Mouse (Mus musculus) thymus, postnatal 0 days (tissue): Measurements from ENCODE around the gene Il12a. TPM values are rescaled to one million over a fixed set of nuclear protein-coding genes. Genes with fewer than 3 reads are reported as not detected.

Experiments used
- DNase-seq: peaks from one replicate; pipeline ENCODE4 v3.0.0-alpha.2; 2015; ENCODE audit warnings: low spot score
- polyA plus RNA-seq: library from polyadenylated mRNA; unstranded; fragments of >200 nt; fragmentation: Nextera tagmentation; extraction: Ambion mirVana; gene quantifications from 2 replicates; pipeline ENCODE4 v1.2.1, GENCODE M21; 2015

The Il12a gene
- polyA plus RNA-seq = 3.0 TPM in 2 replicates

DNA sequence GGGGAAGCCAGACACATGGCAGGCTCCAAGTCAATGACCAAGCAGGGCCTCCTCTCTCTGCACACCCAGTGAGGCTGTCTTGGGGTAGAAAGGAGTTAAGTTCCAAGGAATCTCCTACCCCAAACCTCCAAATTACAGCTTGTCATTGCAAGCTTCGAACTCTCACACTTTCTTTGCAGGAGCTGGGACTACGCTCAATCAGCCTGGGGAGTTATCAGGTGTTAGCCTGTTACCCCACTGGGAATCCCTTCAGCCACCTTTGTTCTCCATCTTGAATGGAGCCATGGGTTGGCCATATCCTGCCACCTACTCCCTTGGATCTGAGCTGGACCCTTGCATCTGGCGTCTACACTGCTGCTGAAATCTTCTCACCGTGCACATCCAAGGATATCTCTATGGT is at the start of gene Il12a:
Il12a (plus strand) TSS at position 301 of the 400 bp plus-strand sequence.
- DNase-seq = no peak

DNA sequence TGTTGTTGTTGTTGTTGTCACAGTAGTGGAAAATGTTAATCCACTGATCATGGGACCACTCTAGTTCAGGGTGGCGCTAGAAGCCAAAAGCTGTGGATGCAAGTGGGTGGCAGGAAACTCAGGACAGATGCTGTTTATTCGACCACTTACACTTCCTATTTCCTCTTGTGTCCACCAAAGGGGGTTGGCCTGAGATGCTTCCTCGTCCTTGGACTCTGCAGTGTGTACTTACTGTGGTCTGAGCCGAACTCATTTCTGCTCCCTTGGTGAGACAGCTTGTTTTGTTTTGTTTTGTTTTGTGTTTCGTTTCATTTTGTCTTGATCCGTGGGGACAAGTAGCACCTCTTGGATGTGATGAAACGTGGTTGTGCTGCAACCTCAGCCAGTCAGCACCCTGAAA is 47.5 kb upstream of the Il12a start:
- DNase-seq = no peak

DNA sequence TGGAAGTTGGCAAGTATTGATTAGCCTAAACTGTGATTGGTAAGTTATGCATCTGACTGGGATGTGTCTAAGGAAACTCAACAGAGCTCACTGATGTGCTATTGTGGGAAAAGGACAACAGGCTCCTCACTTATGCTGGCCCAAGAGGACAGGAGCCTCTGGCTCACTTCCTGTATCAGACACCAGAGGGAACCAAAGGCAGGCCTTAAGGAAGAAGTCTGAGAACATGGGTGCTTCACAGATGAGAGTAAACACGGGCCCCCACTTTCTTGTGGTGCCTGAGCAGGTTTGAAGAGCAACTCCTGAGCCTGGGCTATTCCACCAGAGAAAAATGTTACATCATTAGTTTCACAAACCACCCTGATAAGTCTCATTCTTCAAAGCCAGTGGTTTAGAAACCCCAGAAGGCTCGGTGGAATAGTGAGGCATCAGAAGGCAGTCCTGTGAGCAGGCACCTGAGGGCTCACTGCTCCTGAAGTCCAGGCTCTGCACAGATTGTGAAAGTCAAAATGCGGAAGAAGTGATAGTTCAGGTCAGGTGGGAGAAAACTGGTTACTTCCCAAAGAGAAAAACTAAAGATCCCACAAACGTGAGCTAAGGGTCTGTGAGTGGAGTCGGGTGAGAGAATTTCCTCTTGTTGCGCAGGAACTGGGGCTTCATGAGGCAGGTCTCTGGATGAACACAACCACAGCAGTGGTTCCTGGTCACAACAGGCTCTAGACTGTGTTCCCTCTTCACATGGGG is 43.9 kb upstream of the Il12a start:
- peak; percentile 76 for DNase-seq

- DNase-seq = no peak
Measured at GRCm38 (mm10) chr3:68647282-68647681, 43.2 kb upstream of the Il12a start.

GRCm38 (mm10) chr3:68650251-68650650 is 40.2 kb upstream of the Il12a start:
- no peak for DNase-seq

DNA sequence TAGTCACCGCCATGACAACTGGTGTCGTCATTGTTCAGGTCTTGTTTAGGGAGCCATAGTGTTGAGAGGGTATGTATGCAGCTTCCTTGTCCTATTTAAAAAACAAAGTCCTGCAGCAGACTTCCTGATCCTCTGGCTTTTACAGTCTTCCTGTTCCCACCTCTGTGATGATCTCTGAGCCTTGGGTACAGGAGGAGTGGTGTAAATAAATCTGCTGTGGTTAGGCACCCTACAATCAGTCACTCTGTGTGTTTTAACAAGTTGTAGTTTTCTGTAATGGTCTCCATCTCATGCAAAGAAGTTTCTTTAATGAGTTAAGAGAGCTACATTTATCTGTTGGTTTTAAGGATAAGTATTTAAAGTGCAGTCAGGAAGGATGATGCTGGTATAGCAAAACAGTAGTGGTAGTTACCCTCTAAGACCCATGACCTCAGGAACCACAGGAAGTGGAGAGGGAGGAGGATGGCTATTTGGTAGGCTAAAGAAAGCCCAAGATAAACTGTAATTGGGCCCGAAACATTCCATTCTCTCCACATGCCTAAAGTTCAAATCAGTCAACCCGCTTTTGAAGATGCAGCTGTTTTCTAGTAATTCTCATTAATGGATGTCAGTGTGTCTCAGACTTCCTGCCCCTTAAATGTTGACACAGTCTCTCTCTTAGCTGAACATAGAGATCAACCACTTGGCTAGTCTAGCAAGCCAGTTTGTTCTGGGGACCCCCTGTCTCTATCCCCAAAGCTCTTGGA is 33.7 kb upstream of the Il12a start:
- peak; percentile 4 for DNase-seq

DNA sequence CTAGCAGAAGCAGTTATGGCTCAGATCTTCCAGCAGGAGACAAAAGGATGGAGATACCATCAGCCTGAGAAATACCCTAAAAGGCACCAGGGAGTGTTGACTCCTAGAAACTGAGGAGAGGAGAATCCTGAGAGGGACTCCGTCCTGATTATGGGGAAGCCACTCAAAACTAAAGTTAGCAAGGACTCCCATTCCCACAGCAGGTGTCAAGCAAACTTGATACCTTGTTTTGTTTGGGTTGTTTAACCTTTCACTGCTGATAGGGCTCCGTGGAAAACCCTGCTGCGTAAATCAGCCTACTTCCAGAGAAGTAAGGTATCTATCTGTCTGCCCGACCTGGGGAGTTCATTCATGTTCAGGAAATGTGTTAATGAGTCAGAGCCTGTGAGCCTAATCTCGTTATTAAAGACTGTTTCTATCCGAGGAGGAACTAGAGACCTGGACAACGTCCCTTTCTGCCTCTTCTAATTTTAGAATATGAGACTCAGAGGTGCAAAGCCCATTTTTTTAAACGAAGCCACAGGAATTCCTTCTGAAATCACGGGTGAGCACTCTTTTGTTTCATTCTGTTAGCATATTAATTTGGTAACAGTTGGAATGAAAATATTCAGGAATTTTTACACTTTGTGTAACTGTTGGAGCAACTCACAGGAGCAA is 32.7 kb upstream of the Il12a start:
- no peak for DNase-seq

GRCm38 (mm10) chr3:68659996-68660395 is 30.4 kb upstream of the Il12a start:
- DNase-seq = no peak

DNA sequence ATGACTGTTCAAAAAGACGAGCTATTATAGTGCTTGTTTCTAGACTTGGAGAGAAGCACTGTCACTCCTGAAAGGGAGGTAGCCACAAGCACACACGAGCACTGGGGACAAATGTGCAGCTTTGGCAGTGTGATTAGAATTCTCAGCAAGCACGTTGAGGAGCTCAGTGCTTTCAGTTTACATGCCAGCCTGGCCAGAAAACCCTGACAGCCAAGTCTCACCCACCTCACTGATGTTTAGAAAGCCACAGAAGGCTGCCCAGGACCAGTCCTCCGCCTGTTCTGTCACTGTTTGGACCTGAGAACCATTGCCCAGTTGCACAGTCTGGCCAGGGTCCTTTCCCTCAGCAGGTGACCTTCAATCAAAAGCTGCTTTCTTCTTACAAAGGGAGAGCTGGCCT is 29.9 kb upstream of the Il12a start:
- DNase-seq = no peak

- no peak for DNase-seq
Measured at GRCm38 (mm10) chr3:68662386-68662785, 28.1 kb upstream of the Il12a start.

DNA sequence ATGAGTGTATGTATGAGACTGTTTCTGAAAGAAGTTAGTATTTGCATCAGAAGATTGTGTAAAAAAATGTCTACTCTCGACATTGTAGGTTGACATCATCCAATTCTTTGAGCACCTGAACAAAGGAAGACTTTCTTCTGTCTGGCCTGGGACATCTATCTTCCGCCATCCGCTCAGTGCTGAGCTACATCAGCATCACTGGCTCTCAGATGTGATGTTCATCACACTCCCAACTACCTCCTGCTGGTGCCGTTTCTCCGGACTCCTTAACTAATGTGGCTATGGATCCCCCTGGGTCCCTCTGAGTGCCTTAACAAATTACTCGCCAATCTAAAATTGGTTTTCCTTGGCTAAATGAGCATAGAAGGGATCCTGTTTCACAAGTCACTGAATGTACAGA is 26.1 kb upstream of the Il12a start:
- no peak for DNase-seq

DNA sequence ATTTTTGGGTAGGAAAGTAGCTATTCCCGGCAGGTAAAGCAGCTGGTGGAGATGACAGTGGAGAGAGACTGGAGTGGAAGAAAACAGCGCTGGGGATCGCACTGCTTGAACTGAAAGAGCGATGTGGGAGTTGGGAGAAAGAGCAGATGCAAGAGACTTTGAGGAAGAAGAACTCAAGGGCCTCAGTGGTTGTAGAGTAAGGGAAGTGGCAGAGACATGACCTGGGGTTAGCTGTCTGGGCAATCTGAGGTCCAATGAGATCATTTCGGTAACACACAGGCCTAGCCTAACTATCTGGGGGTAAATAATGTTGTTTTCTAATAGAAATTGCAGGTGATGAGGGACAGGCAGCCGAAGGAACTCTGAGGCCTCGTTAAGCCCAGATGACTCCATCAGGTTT is 24.1 kb upstream of the Il12a start:
- no peak for DNase-seq

DNA sequence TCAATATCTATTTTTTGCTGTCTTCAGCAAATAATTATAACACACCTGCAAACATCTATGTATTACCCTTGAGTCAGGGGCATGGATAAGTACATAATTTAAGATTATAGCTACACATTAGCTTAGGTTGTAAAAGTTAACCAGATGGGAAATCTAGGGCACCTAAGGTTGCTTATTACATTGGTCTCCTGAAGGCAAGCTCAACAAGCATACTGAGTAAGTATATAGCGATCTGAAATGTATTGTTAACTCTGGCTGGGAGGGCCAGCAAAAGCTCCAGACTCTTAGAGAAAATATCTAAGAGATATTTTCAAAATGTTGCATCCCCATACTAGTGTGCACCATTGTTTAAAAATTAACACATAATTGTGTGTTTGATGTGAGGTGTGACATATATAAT is 22.6 kb upstream of the Il12a start:
- no peak for DNase-seq

DNA sequence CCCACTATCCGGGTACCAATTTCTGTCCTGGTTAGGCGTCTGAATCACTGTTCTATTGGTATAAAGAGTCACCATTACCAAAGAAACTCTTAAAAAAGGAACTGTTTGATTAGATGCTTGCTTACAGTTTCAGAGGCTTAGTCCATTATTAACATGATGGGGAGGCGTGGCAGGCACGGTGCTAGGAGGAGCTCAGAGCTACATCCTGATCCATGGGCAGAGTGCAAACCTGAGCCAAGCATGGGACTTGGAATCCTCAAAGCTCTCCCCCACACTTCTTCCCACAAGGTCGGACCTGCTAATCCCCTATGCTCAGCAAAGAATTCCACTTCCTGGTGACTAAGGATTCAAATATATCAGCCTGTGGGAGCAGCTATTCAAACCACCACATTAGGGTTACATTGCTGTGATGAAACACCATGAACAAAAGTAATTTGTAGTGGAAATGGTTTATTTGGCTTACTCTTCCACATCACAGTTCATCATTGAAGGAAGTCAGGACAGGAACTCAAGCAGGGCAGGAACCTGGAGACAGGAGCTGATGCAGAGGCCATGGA is 20.9 kb upstream of the Il12a start:
- no peak for DNase-seq

DNA sequence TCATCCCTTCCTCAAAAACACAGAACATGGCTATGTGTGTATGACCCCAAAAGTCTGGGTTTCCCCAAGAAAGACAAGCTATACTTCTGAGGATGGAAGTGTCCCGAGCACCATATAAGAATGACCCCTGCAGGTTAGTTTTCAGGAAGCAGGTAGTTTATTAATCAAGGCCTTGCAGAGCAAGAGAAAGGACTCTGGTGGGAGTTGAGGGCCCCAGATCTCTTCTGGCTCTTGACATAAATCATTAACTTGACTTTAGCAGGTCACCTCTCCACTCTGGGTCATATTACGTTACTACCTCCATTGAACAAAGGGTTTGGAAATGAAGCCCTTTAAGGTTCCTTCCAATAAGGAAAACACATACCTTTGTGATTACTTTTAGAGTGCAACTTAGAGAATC is 15.7 kb upstream of the Il12a start:
- no peak for DNase-seq

- DNase-seq = no peak
Measured at GRCm38 (mm10) chr3:68675216-68675835, 15.1 kb upstream of the Il12a start.

DNA sequence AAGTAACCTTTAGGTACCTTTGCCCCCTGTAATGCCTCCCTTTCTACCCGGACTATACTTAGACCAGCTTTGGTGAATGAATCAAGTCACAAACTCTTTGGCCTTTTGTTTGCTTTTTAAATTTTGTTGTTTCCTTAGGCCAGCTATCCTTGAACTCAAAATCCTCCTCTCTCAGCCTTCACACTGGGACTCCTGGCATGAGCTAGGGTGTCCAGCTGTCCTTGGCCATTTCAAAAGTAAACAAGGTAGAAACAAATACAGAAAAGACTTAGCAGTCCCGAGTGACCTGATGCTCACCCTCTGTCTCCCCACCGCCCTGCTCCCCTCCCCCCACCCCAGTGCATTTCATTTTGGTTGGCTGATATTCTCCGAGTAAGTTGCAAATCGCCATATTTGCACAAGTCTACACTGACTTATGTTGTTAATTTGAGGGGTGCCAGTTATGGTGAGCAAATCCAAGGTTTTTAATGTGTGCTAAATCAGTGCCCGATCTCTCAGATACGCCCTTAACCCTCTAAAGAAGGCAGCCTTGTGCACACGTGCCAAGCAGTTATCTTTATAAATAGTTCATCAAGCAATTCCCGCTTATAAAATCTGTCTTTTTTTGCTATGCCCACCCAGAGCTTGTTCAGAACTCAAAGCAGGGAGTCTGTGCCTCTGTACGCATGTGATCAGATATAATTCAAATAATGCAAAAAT is 14.3 kb upstream of the Il12a start:
- DNase-seq = peak; percentile 5

DNA sequence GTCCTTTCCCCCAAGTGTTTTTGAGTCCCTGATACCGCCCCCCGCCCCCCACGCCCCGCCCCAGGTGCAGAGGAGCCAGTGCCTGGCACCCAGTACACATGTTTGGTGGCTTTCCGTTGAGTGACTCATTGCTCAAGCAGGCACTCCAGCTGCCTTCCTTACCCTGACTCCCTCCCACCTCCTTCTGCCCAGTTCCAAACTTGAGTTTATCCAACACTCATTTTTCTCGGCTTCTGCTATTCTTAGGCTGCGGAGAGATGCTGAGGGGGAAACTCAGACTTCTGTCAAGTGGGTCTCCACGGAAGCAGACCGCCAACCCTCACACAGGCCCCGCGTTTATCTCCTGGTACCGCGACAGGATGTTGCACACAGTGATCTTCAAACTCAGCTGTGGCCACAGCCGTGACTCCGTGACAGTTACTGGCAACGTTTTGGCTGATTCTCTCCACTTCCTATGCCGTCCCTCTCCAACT is 13.6 kb upstream of the Il12a start:
- DNase-seq = peak; percentile 92

- peak; percentile 3 for DNase-seq
Measured at GRCm38 (mm10) chr3:68678805-68679585, 11.4 kb upstream of the Il12a start.

GRCm38 (mm10) chr3:68683579-68683978 is 6.9 kb upstream of the Il12a start:
- no peak for DNase-seq
